In the genomic region with DNA sequence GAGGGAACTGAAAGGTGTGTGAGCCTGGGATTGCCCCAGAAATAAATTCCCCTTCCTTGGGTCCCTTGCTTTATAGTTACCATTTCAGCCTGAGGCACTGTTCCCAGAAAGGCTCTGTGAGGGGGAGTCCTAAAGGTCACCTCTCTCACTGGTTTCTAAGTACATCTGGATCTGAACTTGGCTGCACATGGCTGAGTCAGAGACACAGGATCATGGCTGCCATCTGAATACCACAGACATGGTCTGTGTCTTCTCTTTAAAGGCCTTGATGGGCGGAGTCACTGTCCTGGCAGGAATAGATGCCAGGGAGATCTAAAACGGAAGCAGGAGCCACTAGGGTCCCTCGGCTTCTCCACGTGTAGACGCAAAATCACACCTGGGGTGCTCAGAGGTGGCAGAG, we compare ENCODE assay signal across 24 mouse cellular contexts. TPM values are rescaled to one million over a fixed set of nuclear protein-coding genes. Genes with fewer than 3 reads are reported as not detected.
DNase-seq lines count a peak whose midpoint lies in the region; ATAC-seq lines count a peak whose summit lies in the region.
"Had no signal": no experiment of that assay in that cellular context is flagged by ENCODE, and none has a peak within 500 bp of the region (broad histone marks: within the 10 kb centered on the region; RNA-seq: fewer than 3 reads in every experiment).

No protein-coding gene starts in this region.

- H3K9me3 ChIP-seq in hindbrain, embryonic 10.5 days = no peaks in the 10 kb centered on the region
- H3K9me3 ChIP-seq in hindbrain, embryonic 13.5 days = no peaks in the 10 kb centered on the region
- H3K9me3 ChIP-seq in limb, embryonic 10.5 days (replicated peaks) = no peaks in the 10 kb centered on the region
- H3K9me3 ChIP-seq: embryonic facial prominence, embryonic 15.5 days; forebrain, embryonic 12.5 days; heart, embryonic 15.5 days; hindbrain, embryonic 15.5 days had no signal

- WGBS in hindbrain, embryonic 10.5 days = 71% methylated on average over 5 of the region's 5 CpGs
- 71% methylated on average over 5 of the region's 5 CpGs for WGBS in hindbrain, embryonic 13.5 days
- WGBS in limb, embryonic 10.5 days = 66% methylated on average over 5 of the region's 5 CpGs

- ATAC-seq in hindbrain, embryonic 13.5 days (ENCODE audit: low FRiP score) = no peak
- ATAC-seq: forebrain, postnatal 0 days; intestine, embryonic 16.5 days had no signal

- no peak overlapping the region for H3K9ac ChIP-seq in hindbrain, embryonic 13.5 days
- H3K9ac ChIP-seq: embryonic facial prominence, embryonic 15.5 days; forebrain, embryonic 12.5 days; forebrain, postnatal 0 days; heart, embryonic 15.5 days; hindbrain, embryonic 15.5 days had no signal

- peak; percentile 35 for DNase-seq in adrenal gland, postnatal 10 days
- no peak for DNase-seq in adrenal gland, adult 8-10 months
- DNase-seq in hindbrain, embryonic 10.5 days (ENCODE audit: low spot score) = no peak
- peak; percentile 41 for DNase-seq in NIH3T3 (ENCODE audit: low read depth)
- DNase-seq in limb, embryonic 10.5 days (ENCODE audit: low spot score) = no peak
- no peak for DNase-seq in spleen, postnatal 10 days (ENCODE audit: low spot score in 2 of 2)
- DNase-seq in left cerebral cortex, adult 11 months (ENCODE audit: low spot score) = no peak
- DNase-seq: adrenal gland, postnatal 14 days; cerebellum, adult 11-12 months; cerebellum, adult 9-10 months; cerebellum, postnatal 36 days; forebrain, postnatal 0 days; gastrocnemius, postnatal 10 days; heart, adult 2 months; heart, postnatal 14 days; kidney, adult 2 months had no signal

- no peak overlapping the region for H3K4me2 ChIP-seq in hindbrain, embryonic 13.5 days
- H3K4me2 ChIP-seq: embryonic facial prominence, embryonic 15.5 days; forebrain, embryonic 12.5 days; heart, embryonic 11.5 days; heart, embryonic 15.5 days; hindbrain, embryonic 15.5 days had no signal

- H3K36me3 ChIP-seq in hindbrain, embryonic 10.5 days = no peaks in the 10 kb centered on the region
- no peaks in the 10 kb centered on the region for H3K36me3 ChIP-seq in hindbrain, embryonic 13.5 days
- H3K36me3 ChIP-seq in limb, embryonic 10.5 days = no peaks in the 10 kb centered on the region
- H3K36me3 ChIP-seq: embryonic facial prominence, embryonic 15.5 days; forebrain, embryonic 12.5 days; heart, embryonic 15.5 days; hindbrain, embryonic 15.5 days had no signal

- no peak overlapping the region for H3K4me3 ChIP-seq in hindbrain, embryonic 10.5 days
- H3K4me3 ChIP-seq in hindbrain, embryonic 13.5 days = no peak overlapping the region
- H3K4me3 ChIP-seq in limb, embryonic 10.5 days = no peak overlapping the region
- H3K4me3 ChIP-seq: embryonic facial prominence, embryonic 15.5 days; erythroblast, embryonic 14.5 days; forebrain, embryonic 12.5 days; heart, adult 2 months; heart, embryonic 15.5 days; hindbrain, embryonic 15.5 days had no signal

- no peaks in the 10 kb centered on the region for H3K27me3 ChIP-seq in hindbrain, embryonic 10.5 days (ENCODE audit: insufficient read depth, poor library complexity, severe bottlenecking)
- H3K27me3 ChIP-seq in hindbrain, embryonic 13.5 days = no peaks in the 10 kb centered on the region
- H3K27me3 ChIP-seq in limb, embryonic 10.5 days (ENCODE audit: low read depth, poor library complexity, severe bottlenecking) = no peaks in the 10 kb centered on the region
- H3K27me3 ChIP-seq: embryonic facial prominence, embryonic 15.5 days; forebrain, embryonic 12.5 days; hindbrain, embryonic 15.5 days had no signal

- H3K27ac ChIP-seq in hindbrain, embryonic 10.5 days = peak overlapping the region; percentile 50; the same call in 1 of the 2 replicates
- H3K27ac ChIP-seq in hindbrain, embryonic 13.5 days = no peak overlapping the region
- H3K27ac ChIP-seq in limb, embryonic 10.5 days = peak overlapping the region; percentile 51; the same call in 1 of the 2 replicates
- H3K27ac ChIP-seq: embryonic facial prominence, embryonic 15.5 days; forebrain, embryonic 12.5 days; heart, adult 2 months; heart, embryonic 15.5 days; hindbrain, embryonic 15.5 days had no signal

- H3K4me1 ChIP-seq in hindbrain, embryonic 10.5 days (replicated peaks) = peaks cover 50% of the 10 kb centered on the region
- H3K4me1 ChIP-seq in hindbrain, embryonic 13.5 days (replicated peaks) = no peaks in the 10 kb centered on the region
- H3K4me1 ChIP-seq in limb, embryonic 10.5 days = peaks cover 49% of the 10 kb centered on the region
- H3K4me1 ChIP-seq: heart, embryonic 15.5 days; hindbrain, embryonic 15.5 days had no signal

RNA-seq across cellular contexts. Expression of gene Crispld2, which starts 38.2 kb away (rescaled TPM):
- total RNA-seq in adrenal gland, postnatal 10 days (2021) = 1 to 10 TPM; 5.9 to 7.7 TPM
- total RNA-seq in adrenal gland, adult 8-10 months (2022) = 10 to 100 TPM in 2 of 4 experiments, 1 to 10 TPM in 2; 7.4 to 14.4 (median 10.5) TPM
- polyA plus RNA-seq in hindbrain, embryonic 10.5 days (2016; fragmentation: Nextera tagmentation; extraction: Ambion mirVana) = 3.8 and 4.6 TPM in 2 replicates
- polyA plus RNA-seq in hindbrain, embryonic 13.5 days (2015; fragmentation: Nextera tagmentation; extraction: Ambion mirVana) = 3.1 and 3.5 TPM in 2 replicates
- polyA plus RNA-seq in limb, embryonic 10.5 days (2016; fragmentation: Nextera tagmentation; extraction: Ambion mirVana) = 5.0 and 6.1 TPM in 2 replicates
- polyA plus RNA-seq: erythroblast, embryonic 14.5 days had no signal

Comparison
In these comparisons a context has a peak if more than half of its experiments do, and no peak if none do; other contexts are left out.
1. DNase-seq: peak in adrenal gland, postnatal 10 days (single experiment) and NIH3T3 (single experiment); none in adrenal gland, adult 8-10 months (single experiment), hindbrain, embryonic 10.5 days (single experiment), limb, embryonic 10.5 days (single experiment), spleen, postnatal 10 days (0 of 2) and left cerebral cortex, adult 11 months (single experiment).